Mouse (Mus musculus) testis, adult 2 months (tissue): ENCODE results near the gene Dglucy.

Experiments used
- CTCF ChIP-seq: fragments of 200-500 bp; IDR thresholded peaks from 2 replicates; pipeline ENCODE4 v1.5.1; 2012; ENCODE audit warnings: low read depth, mild to moderate bottlenecking, inconsistent platforms, low read length, moderate library complexity; ENCODE audit not compliant: control insufficient read depth, insufficient read depth, insufficient replicate concordance
- POLR2A ChIP-seq: fragments of 200-500 bp; IDR thresholded peaks from 2 replicates; pipeline ENCODE4 v1.6.1; 2012; ENCODE audit warnings: low read depth, mild to moderate bottlenecking, inconsistent platforms, low read length, moderate library complexity; ENCODE audit not compliant: control insufficient read depth

- TF ChIP-seq POLR2A: no peak
- TF ChIP-seq CTCF: no peak
These were observed 25.9 kb upstream of the Dglucy start for GRCm38 (mm10) chr12:100752977-100753376.
